Mouse (Mus musculus): ENCODE measurements around the gene Isca1. TPM values are rescaled to one million over a fixed set of nuclear protein-coding genes. Genes with fewer than 3 reads are reported as not detected.

Gene Isca1
- 117 TPM for polyA plus RNA-seq (2017; shearing (Covaris generic))

GRCm38 (mm10) chr13:59769296-59770163 is at the start of gene Isca1:
TSS of gene Isca1 (minus strand) at chr13:59769810.

GRCm38 (mm10) chr13:59782145-59782544 is 12.5 kb upstream of the Isca1 start, which contains the start of gene Gm49354:
TSS of gene Gm49354 (minus strand) at chr13:59782245.

GRCm38 (mm10) chr13:59746711-59747110 is 22.9 kb downstream of the Isca1 start, which contains the start of gene 1700014D04Rik:
TSS of gene 1700014D04Rik (minus strand) at chr13:59746752.

GRCm38 (mm10) chr13:59731652-59732051 is 38.0 kb downstream of the Isca1 start, which contains the start of gene Spata31d1d:
TSS of gene Spata31d1d (minus strand) at chr13:59731752.

GRCm38 (mm10) chr13:59711984-59712383 is 57.6 kb downstream of the Isca1 start, which contains the start of gene Spata31d1b:
TSS of gene Spata31d1b (plus strand) at chr13:59712284.

GRCm38 (mm10) chr13:59710230-59710629 is 59.4 kb downstream of the Isca1 start, which contains the start of gene Spata31d1a:
TSS of gene Spata31d1a (minus strand) at chr13:59710330.

Other genes starting within 250 kb of the Isca1 start
- gene Agtpbp1, start 184.6 kb downstream of the Isca1 start, polyA plus RNA-seq (2017; shearing (Covaris generic)): 19.6 TPM
- 38.1 TPM for gene Naa35, start 184.6 kb downstream of the Isca1 start, polyA plus RNA-seq (2017; shearing (Covaris generic))
- 60.6 TPM for gene Golm1, start 94.0 kb downstream of the Isca1 start, polyA plus RNA-seq (2017; shearing (Covaris generic))
- gene 4921517D22Rik, start 75.7 kb downstream of the Isca1 start, polyA plus RNA-seq (2017; shearing (Covaris generic)): not detected
- gene Spata31d1a, start 59.5 kb downstream of the Isca1 start, polyA plus RNA-seq (2017; shearing (Covaris generic)): not detected
- not detected for gene Spata31d1b, start 57.5 kb downstream of the Isca1 start, polyA plus RNA-seq (2017; shearing (Covaris generic))
- not detected for gene Spata31d1d, start 38.1 kb downstream of the Isca1 start, polyA plus RNA-seq (2017; shearing (Covaris generic))
- gene 1700014D04Rik, start 23.1 kb downstream of the Isca1 start, polyA plus RNA-seq (2017; shearing (Covaris generic)): not detected
- gene Gm49354, start 12.4 kb upstream of the Isca1 start, polyA plus RNA-seq (2017; shearing (Covaris generic)): not detected
- 184 TPM for gene Tut7, start 53.3 kb upstream of the Isca1 start, polyA plus RNA-seq (2017; shearing (Covaris generic))

Data from effector memory CD4-positive, alpha-beta T cell, adult 7 months (primary cell).